Comparison of ENCODE assay signal across 9 mouse cellular contexts in genomic region chr5:120536046-120536445, GRCm38 (mm10). TPM values are rescaled to one million over a fixed set of nuclear protein-coding genes. Genes with fewer than 3 reads are reported as not detected.
DNase-seq lines count a peak whose midpoint lies in the region; ATAC-seq and TF ChIP-seq lines count a peak whose summit lies in the region.
"Had no signal": no experiment of that assay in that cellular context is flagged by ENCODE, and none has a peak within 500 bp of the region (broad histone marks: within the 10 kb centered on the region; RNA-seq: fewer than 3 reads in every experiment).

No protein-coding gene starts in this region.

- no peak overlapping the region for H3K4me2 ChIP-seq in embryonic facial prominence, embryonic 12.5 days (replicated peaks)
- H3K4me2 ChIP-seq in lung, embryonic 15.5 days: no peak overlapping the region
- no peak overlapping the region for H3K4me2 ChIP-seq in liver, postnatal 0 days (ENCODE audit: low read depth, low read length)
- H3K4me2 ChIP-seq: heart, embryonic 13.5 days had no signal

- H3K27me3 ChIP-seq in embryonic facial prominence, embryonic 12.5 days: no peaks in the 10 kb centered on the region
- no peaks in the 10 kb centered on the region for H3K27me3 ChIP-seq in lung, embryonic 15.5 days
- no peaks in the 10 kb centered on the region for H3K27me3 ChIP-seq in thymus, adult 2 months (ENCODE audit: control insufficient read depth, insufficient read depth, low read length)
- H3K27me3 ChIP-seq in liver, postnatal 0 days (ENCODE audit: insufficient read depth, low read length): no peaks in the 10 kb centered on the region
- H3K27me3 ChIP-seq: heart, embryonic 13.5 days had no signal

- no peak overlapping the region for H3K9ac ChIP-seq in embryonic facial prominence, embryonic 12.5 days
- H3K9ac ChIP-seq in lung, embryonic 15.5 days: no peak overlapping the region; the same call in 1 of the 2 replicates
- no peak overlapping the region for H3K9ac ChIP-seq in liver, postnatal 0 days (replicated peaks)
- H3K9ac ChIP-seq: heart, embryonic 13.5 days had no signal

- ATAC-seq in embryonic facial prominence, embryonic 12.5 days (ENCODE audit: insufficient number of reproducible peaks, insufficient read depth, low FRiP score, low TSS enrichment): no peak
- no peak for ATAC-seq in lung, embryonic 15.5 days (ENCODE audit: borderline replicate concordance, extremely low read depth, low FRiP score, low TSS enrichment)
- ATAC-seq in liver, postnatal 0 days: no peak

- TF ChIP-seq EP300 in liver, postnatal 0 days (IDR thresholded peaks at IDR 0.05; ENCODE audit: low read depth): no peak

- H3K9me3 ChIP-seq in embryonic facial prominence, embryonic 12.5 days: no peaks in the 10 kb centered on the region
- no peaks in the 10 kb centered on the region for H3K9me3 ChIP-seq in lung, embryonic 15.5 days
- H3K9me3 ChIP-seq in liver, postnatal 0 days (ENCODE audit: low read length): no peaks in the 10 kb centered on the region
- H3K9me3 ChIP-seq: heart, embryonic 13.5 days had no signal

- no peak overlapping the region for H3K4me3 ChIP-seq in embryonic facial prominence, embryonic 12.5 days
- no peak overlapping the region for H3K4me3 ChIP-seq in lung, embryonic 15.5 days
- no peak overlapping the region for H3K4me3 ChIP-seq in thymus, adult 2 months (ENCODE audit: control insufficient read depth, insufficient read depth, low read length)
- H3K4me3 ChIP-seq in liver, postnatal 0 days (ENCODE audit: low read depth, low read length): no peak overlapping the region
- H3K4me3 ChIP-seq: heart, embryonic 13.5 days had no signal

- no peak for TF ChIP-seq POLR2A in thymus, adult 2 months (IDR thresholded peaks at IDR 0.05; ENCODE audit: control insufficient read depth, extremely low read depth, insufficient read depth, low read length, poor library complexity)

- H3K36me3 ChIP-seq in embryonic facial prominence, embryonic 12.5 days: peaks cover 35% of the 10 kb centered on the region
- peaks cover 21% of the 10 kb centered on the region for H3K36me3 ChIP-seq in lung, embryonic 15.5 days
- H3K36me3 ChIP-seq in thymus, adult 2 months (ENCODE audit: control insufficient read depth, insufficient read depth, low read length): peaks cover 49% of the 10 kb centered on the region
- peaks cover 62% of the 10 kb centered on the region for H3K36me3 ChIP-seq in liver, postnatal 0 days (replicated peaks; ENCODE audit: insufficient read depth, low read length)

- WGBS in embryonic facial prominence, embryonic 12.5 days: 76% methylated on average over 12 of the region's 13 CpGs
- WGBS in lung, embryonic 15.5 days: 83% methylated on average over 12 of the region's 13 CpGs
- 95% methylated on average over 13 of the region's 13 CpGs for WGBS in thymus, adult 2 months
- WGBS in liver, postnatal 0 days (ENCODE audit: insufficient replicate concordance): 95% methylated on average over 9 of the region's 13 CpGs

- peaks cover 28% of the 10 kb centered on the region for H3K4me1 ChIP-seq in embryonic facial prominence, embryonic 12.5 days
- peaks cover 19% of the 10 kb centered on the region for H3K4me1 ChIP-seq in lung, embryonic 15.5 days
- no peaks in the 10 kb centered on the region for H3K4me1 ChIP-seq in thymus, adult 2 months (replicated peaks; ENCODE audit: control insufficient read depth, insufficient read depth, low read length)
- H3K4me1 ChIP-seq in liver, postnatal 0 days (ENCODE audit: insufficient read depth): no peaks in the 10 kb centered on the region

- DNase-seq in kidney, adult 11 months: peak; percentile 35
- no peak for DNase-seq in kidney, postnatal 10 days
- DNase-seq in cerebellum, adult 11 months: peak; percentile 55
- DNase-seq in thymus, adult 2 months: no peak
- no peak for DNase-seq in T-cell, adult 2 months (ENCODE audit: low spot score)
- DNase-seq in liver, postnatal 0 days: no peak

- H3K27ac ChIP-seq in embryonic facial prominence, embryonic 12.5 days: peak overlapping the region; percentile 32; the same call in 1 of the 2 replicates
- peak overlapping the region; percentile 29; the same call in 1 of the 2 replicates for H3K27ac ChIP-seq in lung, embryonic 15.5 days
- no peak overlapping the region for H3K27ac ChIP-seq in thymus, adult 2 months (ENCODE audit: control insufficient read depth, insufficient read depth, low read length)
- H3K27ac ChIP-seq in liver, postnatal 0 days (ENCODE audit: low read depth): no peak overlapping the region
- H3K27ac ChIP-seq: heart, embryonic 13.5 days had no signal

- no peak for TF ChIP-seq CTCF in thymus, adult 2 months (IDR thresholded peaks at IDR 0.05; ENCODE audit: borderline replicate concordance, control insufficient read depth, extremely low read depth, insufficient read depth, low read length, poor library complexity)
- TF ChIP-seq CTCF in liver, postnatal 0 days (IDR thresholded peaks at IDR 0.05; ENCODE audit: low read depth): no peak

RNA-seq across cellular contexts. Expression of gene Slc8b1, which starts 25.1 kb away (rescaled TPM):
- 5.4 and 6.4 TPM in 2 replicates for polyA plus RNA-seq in embryonic facial prominence, embryonic 12.5 days (2016; fragmentation: Nextera tagmentation; extraction: Ambion mirVana)
- polyA plus RNA-seq in lung, embryonic 15.5 days (2015; fragmentation: Nextera tagmentation; extraction: Ambion mirVana): 6.6 and 6.7 TPM in 2 replicates
- polyA plus RNA-seq in thymus, adult 2 months (2012; rRNA removed): 21.9 and 29.1 TPM in 2 replicates
- 15.3 and 17.1 TPM in 2 replicates for polyA plus RNA-seq in liver, postnatal 0 days (2015; fragmentation: Nextera tagmentation; extraction: Ambion mirVana)

RNA-seq across cellular contexts. Expression of gene Plbd2, which starts 32.6 kb away (rescaled TPM):
- 52.4 and 52.5 TPM in 2 replicates for polyA plus RNA-seq in embryonic facial prominence, embryonic 12.5 days (2016; fragmentation: Nextera tagmentation; extraction: Ambion mirVana)
- polyA plus RNA-seq in lung, embryonic 15.5 days (2015; fragmentation: Nextera tagmentation; extraction: Ambion mirVana): 52.6 and 56.1 TPM in 2 replicates
- 31.5 and 32.4 TPM in 2 replicates for polyA plus RNA-seq in thymus, adult 2 months (2012; rRNA removed)
- 53.6 and 54.1 TPM in 2 replicates for polyA plus RNA-seq in liver, postnatal 0 days (2015; fragmentation: Nextera tagmentation; extraction: Ambion mirVana)

RNA-seq across cellular contexts. Expression of gene Tpcn1, which starts 52.4 kb away (rescaled TPM):
- polyA plus RNA-seq in embryonic facial prominence, embryonic 12.5 days (2016; fragmentation: Nextera tagmentation; extraction: Ambion mirVana): 17.4 and 18.9 TPM in 2 replicates
- polyA plus RNA-seq in lung, embryonic 15.5 days (2015; fragmentation: Nextera tagmentation; extraction: Ambion mirVana): 18.6 and 20.3 TPM in 2 replicates
- 203 and 208 TPM in 2 replicates for polyA plus RNA-seq in thymus, adult 2 months (2012; rRNA removed)
- polyA plus RNA-seq in liver, postnatal 0 days (2015; fragmentation: Nextera tagmentation; extraction: Ambion mirVana): 16.3 and 18.6 TPM in 2 replicates

RNA-seq across cellular contexts. Expression of gene Iqcd, which starts 52.8 kb away (rescaled TPM):
- 0.65 and 0.70 TPM in 2 replicates for polyA plus RNA-seq in embryonic facial prominence, embryonic 12.5 days (2016; fragmentation: Nextera tagmentation; extraction: Ambion mirVana)
- 0.34 and 0.64 TPM in 2 replicates for polyA plus RNA-seq in lung, embryonic 15.5 days (2015; fragmentation: Nextera tagmentation; extraction: Ambion mirVana)
- polyA plus RNA-seq in thymus, adult 2 months (2012; rRNA removed): 2.8 and 3.0 TPM in 2 replicates
- polyA plus RNA-seq in liver, postnatal 0 days (2015; fragmentation: Nextera tagmentation; extraction: Ambion mirVana): 0.75 and 0.84 TPM in 2 replicates

RNA-seq across cellular contexts. Expression of gene Sds, which starts 59.7 kb away (rescaled TPM):
- polyA plus RNA-seq in embryonic facial prominence, embryonic 12.5 days (2016; fragmentation: Nextera tagmentation; extraction: Ambion mirVana): not detected in 2 replicates
- polyA plus RNA-seq in lung, embryonic 15.5 days (2015; fragmentation: Nextera tagmentation; extraction: Ambion mirVana): not detected in 2 replicates
- polyA plus RNA-seq in thymus, adult 2 months (2012; rRNA removed): 0.65 and 0.75 TPM in 2 replicates
- 32.4 and 32.5 TPM in 2 replicates for polyA plus RNA-seq in liver, postnatal 0 days (2015; fragmentation: Nextera tagmentation; extraction: Ambion mirVana)
- polyA plus RNA-seq: heart, embryonic 13.5 days had no signal

Comparison
In these comparisons a context has a peak if more than half of its experiments do, and no peak if none do; other contexts are left out.
1. DNase-seq: peak in kidney, adult 11 months (single experiment) and cerebellum, adult 11 months (single experiment); none in kidney, postnatal 10 days (single experiment), thymus, adult 2 months (single experiment), T-cell, adult 2 months (single experiment) and liver, postnatal 0 days (single experiment).
2. H3K27ac ChIP-seq: peak in embryonic facial prominence, embryonic 12.5 days (single experiment) and lung, embryonic 15.5 days (single experiment); none in thymus, adult 2 months (single experiment) and liver, postnatal 0 days (single experiment).